Comparison of ENCODE assay signal across 8 mouse cellular contexts in the genomic region with DNA sequence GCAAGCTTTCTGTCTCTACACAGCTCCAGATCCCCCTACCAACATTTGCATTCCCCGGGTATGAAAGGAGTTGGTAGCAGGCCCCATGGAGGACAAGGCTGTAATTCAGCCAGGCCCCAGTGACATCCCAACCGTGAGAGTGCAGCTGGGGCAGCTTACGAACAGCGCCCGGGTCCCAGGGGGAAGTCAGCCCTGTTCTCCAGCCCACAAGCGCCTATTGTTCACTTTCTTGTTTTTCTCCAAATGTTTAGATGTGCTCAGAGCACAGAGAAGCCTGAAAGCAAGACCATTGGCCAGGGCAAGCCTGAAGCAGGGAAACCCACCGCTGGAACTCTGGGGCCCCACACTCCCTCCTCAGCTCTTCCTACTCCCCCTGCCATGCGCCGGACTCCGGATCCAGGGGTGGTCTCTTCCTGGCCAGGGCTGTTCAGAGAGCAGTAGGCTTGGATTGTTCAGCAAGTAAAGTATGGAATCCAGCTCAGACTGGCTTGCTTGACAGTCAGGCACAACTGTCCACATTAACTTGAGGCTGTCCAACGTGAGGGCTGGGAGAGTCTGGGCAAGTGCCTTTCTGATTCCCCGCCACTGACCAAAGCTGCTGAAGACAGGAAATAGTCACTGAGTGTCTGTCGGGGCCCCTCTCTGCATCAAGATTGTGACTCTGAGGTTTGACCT.
DNase-seq lines count a peak whose midpoint lies in the region; ATAC-seq and TF ChIP-seq lines count a peak whose summit lies in the region.

No protein-coding gene starts in this region.

- no peaks in the 10 kb centered on the region for H3K9me3 ChIP-seq in forebrain, embryonic 11.5 days (ENCODE audit: control insufficient read depth, low read length)
- no peaks in the 10 kb centered on the region for H3K9me3 ChIP-seq in heart, postnatal 0 days (replicated peaks; ENCODE audit: control insufficient read depth, low read length)
- H3K9me3 ChIP-seq in neural tube, embryonic 12.5 days: no peaks in the 10 kb centered on the region

- peak; percentile 33; the same call in 1 of the 2 replicates for TF ChIP-seq EP300 in heart, postnatal 0 days (IDR thresholded peaks at IDR 0.05; ENCODE audit: low read depth)

- WGBS in forebrain, embryonic 11.5 days: 30% methylated on average over 13 of the region's 13 CpGs
- WGBS in heart, postnatal 0 days: 39% methylated on average over 13 of the region's 13 CpGs
- WGBS in neural tube, embryonic 12.5 days: 17% methylated on average over 13 of the region's 13 CpGs

- DNase-seq in right cerebral cortex, adult 18-20 months: peak; percentile 52
- no peak for DNase-seq in right cerebral cortex, postnatal 25 days
- DNase-seq in forebrain, embryonic 11.5 days (ENCODE audit: low spot score): peak; percentile 64
- no peak for DNase-seq in heart, postnatal 0 days (ENCODE audit: low spot score)
- DNase-seq in left cerebral cortex, adult 2 months (ENCODE audit: extremely low spot score in 1 of 2, low spot score in 2 of 2): peak in 1 of 2 experiments; percentile 40
- no peak for DNase-seq in spleen, adult 18-20 months

- H3K36me3 ChIP-seq in forebrain, embryonic 11.5 days (ENCODE audit: control insufficient read depth, insufficient read depth, low read length): no peaks in the 10 kb centered on the region
- H3K36me3 ChIP-seq in heart, postnatal 0 days (replicated peaks; ENCODE audit: control insufficient read depth, insufficient read depth, low read length): no peaks in the 10 kb centered on the region
- no peaks in the 10 kb centered on the region for H3K36me3 ChIP-seq in neural tube, embryonic 12.5 days

- ATAC-seq in forebrain, embryonic 11.5 days (replicated peaks; ENCODE audit: low FRiP score): peak; percentile 11; the same call in 1 of the 2 replicates
- peak; percentile 7; the same call in 1 of the 2 replicates for ATAC-seq in heart, postnatal 0 days (ENCODE audit: insufficient read depth, low read depth)
- ATAC-seq in neural tube, embryonic 12.5 days (ENCODE audit: low FRiP score, low read depth): peak; percentile 66
- no peak for ATAC-seq in erythroblast, adult 5-6 weeks (replicated peaks; ENCODE audit: low FRiP score, poor library complexity, severe bottlenecking)

- intact Hi-C loops in left cerebral cortex, adult 2 months (cut with DNase I): loop anchor here (1.0 kb wide), 1 partner anchor 92 kb away; no protein-coding TSS in a partner anchor

- peak overlapping the region; percentile 37 for H3K9ac ChIP-seq in forebrain, embryonic 11.5 days (ENCODE audit: low read length)
- H3K9ac ChIP-seq in heart, postnatal 0 days (replicated peaks; ENCODE audit: low read depth, low read length): 0 out of 2 replicates have a peak overlapping the region, but pooled peaks have one; percentile 17
- no peak overlapping the region for H3K9ac ChIP-seq in neural tube, embryonic 12.5 days

- no peak for TF ChIP-seq CTCF in heart, postnatal 0 days (IDR thresholded peaks at IDR 0.05; ENCODE audit: low read depth)
- TF ChIP-seq CTCF in left cerebral cortex, adult 2 months (IDR thresholded peaks at IDR 0.05): no peak

- H3K4me1 ChIP-seq in forebrain, embryonic 11.5 days (replicated peaks; ENCODE audit: control insufficient read depth, insufficient read depth, low read length): peaks cover 14% of the 10 kb centered on the region
- H3K4me1 ChIP-seq in heart, postnatal 0 days (ENCODE audit: control insufficient read depth, insufficient read depth): peaks cover 64% of the 10 kb centered on the region
- H3K4me1 ChIP-seq in neural tube, embryonic 12.5 days: peaks cover 54% of the 10 kb centered on the region

- no peak overlapping the region for H3K4me3 ChIP-seq in forebrain, embryonic 11.5 days (ENCODE audit: low read depth, low read length)
- H3K4me3 ChIP-seq in heart, postnatal 0 days (ENCODE audit: low read depth, low read length): no peak overlapping the region
- no peak overlapping the region for H3K4me3 ChIP-seq in left cerebral cortex, adult 2 months
- H3K4me3 ChIP-seq in neural tube, embryonic 12.5 days: no peak overlapping the region

- H3K27me3 ChIP-seq in forebrain, embryonic 11.5 days (ENCODE audit: control insufficient read depth, insufficient read depth, low read length): no peaks in the 10 kb centered on the region
- no peaks in the 10 kb centered on the region for H3K27me3 ChIP-seq in heart, postnatal 0 days (ENCODE audit: control insufficient read depth, insufficient read depth, low read length)
- H3K27me3 ChIP-seq in neural tube, embryonic 12.5 days (replicated peaks): no peaks in the 10 kb centered on the region

- H3K27ac ChIP-seq in forebrain, embryonic 11.5 days (ENCODE audit: low read depth, low read length): peak overlapping the region; percentile 67
- peak overlapping the region; percentile 82 for H3K27ac ChIP-seq in heart, postnatal 0 days (ENCODE audit: low read depth)
- peak overlapping the region; percentile 83 for H3K27ac ChIP-seq in left cerebral cortex, adult 2 months
- peak overlapping the region; percentile 74 for H3K27ac ChIP-seq in neural tube, embryonic 12.5 days

- H3K4me2 ChIP-seq in forebrain, embryonic 11.5 days (ENCODE audit: low read depth, low read length, severe bottlenecking): no peak overlapping the region
- H3K4me2 ChIP-seq in heart, postnatal 0 days (ENCODE audit: low read depth, low read length): no peak overlapping the region
- H3K4me2 ChIP-seq in neural tube, embryonic 12.5 days (replicated peaks): peak overlapping the region; percentile 33

Comparison
In these comparisons a context has a peak if more than half of its experiments do, and no peak if none do; other contexts are left out.
1. DNase-seq: peak in right cerebral cortex, adult 18-20 months (single experiment) and forebrain, embryonic 11.5 days (single experiment); none in right cerebral cortex, postnatal 25 days (single experiment), heart, postnatal 0 days (single experiment) and spleen, adult 18-20 months (0 of 2).
2. Peak in every context shown above with its lines, with median percentiles within 50 percentile points of each other: H3K27ac ChIP-seq.